Mouse (Mus musculus) gastrocnemius, adult 18-20 months (tissue): ENCODE data around the gene Hspb9. TPM values are rescaled to one million over a fixed set of nuclear protein-coding genes. Genes with fewer than 3 reads are reported as not detected.

ENCODE experiments used
- DNase-seq: peaks from one replicate; pipeline ENCODE4 v3.0.0; 2021; ENCODE audit warnings: low spot score
- total RNA-seq, 2 experiments: library from RNA; stranded (reverse); gene quantifications; 2 replicates each; pipeline ENCODE4 v1.2.3; 2021

Gene Hspb9
- total RNA-seq, 2 experiments from 2014 or later = not detected

DNA sequence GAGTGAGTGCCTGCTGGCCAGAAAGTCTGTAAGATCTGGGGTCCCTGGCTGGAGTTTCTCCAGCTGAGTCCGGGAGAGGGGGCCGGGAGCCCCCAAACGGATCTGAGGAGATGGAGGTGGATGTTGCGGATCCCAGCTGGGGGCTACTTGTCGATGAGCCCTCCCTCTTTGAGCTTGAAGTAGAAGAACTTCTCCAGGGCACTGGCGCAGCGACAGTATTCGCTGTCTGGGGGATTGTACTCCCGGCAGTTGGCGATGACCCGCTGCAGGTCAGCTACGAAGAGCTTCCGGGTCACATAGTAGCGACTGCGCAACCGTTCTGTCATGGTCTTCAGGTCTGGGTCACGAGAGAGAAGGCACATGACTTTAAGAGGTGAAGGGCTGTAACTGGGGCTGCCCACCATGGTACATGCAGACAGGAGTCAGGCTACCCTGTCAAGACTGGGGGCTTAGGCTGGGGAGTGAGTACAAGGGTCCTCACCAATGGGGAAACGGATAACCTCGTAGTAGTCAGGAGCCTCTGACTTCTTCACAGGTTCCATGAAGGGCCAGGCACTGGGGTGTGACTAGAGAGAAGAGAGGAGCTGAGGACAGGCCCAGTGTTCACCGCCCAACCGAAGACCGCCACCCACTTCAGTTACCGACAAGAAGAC is 8.4 kb upstream of the Hspb9 start:
- no peak for DNase-seq

DNA sequence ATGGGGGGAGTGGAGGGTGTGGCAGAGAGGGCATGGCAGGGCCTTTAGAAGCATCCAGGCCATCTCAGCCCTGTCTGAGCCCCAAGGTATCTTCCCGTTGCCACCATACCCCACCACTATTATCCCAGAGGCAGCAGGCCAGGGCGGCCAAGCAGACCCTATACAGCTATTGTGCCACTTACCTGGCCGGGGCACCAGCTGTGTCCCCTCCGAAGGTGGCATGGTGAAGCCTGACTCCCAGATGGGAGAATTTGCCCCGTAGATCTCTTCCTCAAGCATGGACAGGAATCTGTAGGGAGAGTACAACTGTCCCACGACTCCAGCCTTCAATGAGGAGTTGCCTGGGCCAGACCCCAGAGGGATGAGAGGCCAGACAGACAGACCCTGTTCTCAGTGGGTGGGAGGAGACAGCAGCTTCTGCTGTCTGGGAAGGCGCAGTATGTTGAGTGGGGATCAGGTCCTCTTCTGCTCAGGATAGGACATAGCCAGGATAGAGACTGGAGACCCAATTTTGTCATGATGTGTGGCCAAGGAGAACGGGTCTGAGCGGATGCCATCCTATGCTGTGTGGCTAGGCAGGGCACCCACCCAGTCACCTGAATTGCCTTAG is 4.3 kb upstream of the Hspb9 start:
- DNase-seq = no peak

DNA sequence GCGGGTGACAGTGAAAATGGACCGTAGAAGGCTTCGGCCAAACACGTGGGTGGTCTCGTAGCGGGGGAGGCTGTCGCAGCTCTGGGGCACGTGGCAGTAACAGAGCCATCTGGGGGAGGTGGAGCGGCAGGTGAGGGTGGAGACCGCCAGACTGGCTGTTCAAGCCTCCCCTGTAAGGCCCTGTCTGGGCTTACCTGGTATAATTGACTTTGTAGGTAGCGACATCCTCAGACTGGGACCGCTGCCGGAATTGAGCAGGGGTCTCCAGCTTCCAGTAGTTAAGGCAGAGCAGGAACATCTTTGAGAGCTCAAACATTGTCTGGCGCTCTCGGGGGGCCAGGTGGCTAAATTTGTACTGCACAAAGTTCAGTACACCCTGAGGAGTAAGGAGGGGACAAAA is 3.1 kb upstream of the Hspb9 start:
- DNase-seq = no peak

DNA sequence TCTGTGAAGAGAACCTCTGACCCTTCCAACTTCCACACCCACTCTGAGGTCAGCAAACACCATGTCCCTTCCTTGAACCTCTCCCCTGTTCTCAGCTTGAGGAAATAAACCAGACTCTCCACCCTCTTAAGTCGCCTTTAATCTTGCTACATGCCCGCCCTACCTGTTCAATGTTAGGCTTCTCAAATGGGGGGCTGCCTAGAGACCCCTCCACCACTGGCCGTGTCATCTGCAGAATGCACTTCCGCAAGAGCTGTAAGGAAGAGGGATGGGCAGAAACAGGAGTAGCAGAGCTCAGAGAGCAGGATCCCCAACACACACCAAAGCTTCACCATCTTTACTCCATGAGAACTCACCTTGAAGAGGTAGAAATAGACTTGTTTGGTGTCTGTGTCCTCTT is 2.7 kb upstream of the Hspb9 start:
- DNase-seq = no peak

DNA sequence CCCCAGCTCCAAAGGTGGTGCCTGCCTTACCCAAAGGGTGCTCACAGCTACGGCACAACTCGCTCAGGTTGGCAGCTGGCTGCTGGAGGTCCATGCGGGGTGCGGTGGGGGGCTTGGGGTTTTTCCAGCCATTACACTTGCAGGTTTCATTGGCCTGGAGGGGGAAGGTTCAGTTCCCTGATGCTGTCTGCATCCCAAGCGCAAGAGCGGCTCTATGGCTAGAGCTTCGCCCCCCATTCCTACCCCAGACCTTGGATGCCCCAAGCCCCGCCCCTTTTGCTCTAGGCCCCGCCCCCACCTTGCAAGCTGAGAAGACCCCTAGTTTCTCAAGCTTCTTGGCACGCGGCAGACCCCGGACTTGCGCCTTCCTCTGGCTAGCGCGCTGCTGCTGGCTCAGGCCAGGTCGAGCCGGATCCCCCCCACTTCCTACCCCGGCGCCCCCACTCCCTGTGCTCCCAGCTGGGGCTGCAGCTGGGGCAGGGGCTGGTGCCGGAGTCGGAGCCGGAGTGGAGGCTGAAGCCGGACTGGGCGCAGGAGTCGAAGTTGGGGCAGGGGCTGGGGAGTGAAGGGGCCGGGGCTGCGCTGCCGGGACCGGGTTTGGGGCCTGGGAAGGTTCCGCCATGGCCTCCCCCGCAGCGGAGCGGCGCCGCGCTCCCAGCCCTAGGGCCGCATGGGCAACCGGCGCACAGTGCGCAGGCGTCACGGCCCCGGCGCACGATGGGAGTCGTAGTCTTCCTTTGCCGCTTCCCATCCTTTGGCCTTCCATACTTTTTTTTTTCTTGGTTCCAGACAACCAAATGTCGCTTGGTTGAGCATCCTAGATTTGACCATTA is 1.7 kb upstream of the Hspb9 start, which contains the start of gene Kat2a:
Gene Kat2a (minus strand): TSS at position 683 of the 833 bp plus-strand sequence.
- DNase-seq = peak; percentile 76

DNA sequence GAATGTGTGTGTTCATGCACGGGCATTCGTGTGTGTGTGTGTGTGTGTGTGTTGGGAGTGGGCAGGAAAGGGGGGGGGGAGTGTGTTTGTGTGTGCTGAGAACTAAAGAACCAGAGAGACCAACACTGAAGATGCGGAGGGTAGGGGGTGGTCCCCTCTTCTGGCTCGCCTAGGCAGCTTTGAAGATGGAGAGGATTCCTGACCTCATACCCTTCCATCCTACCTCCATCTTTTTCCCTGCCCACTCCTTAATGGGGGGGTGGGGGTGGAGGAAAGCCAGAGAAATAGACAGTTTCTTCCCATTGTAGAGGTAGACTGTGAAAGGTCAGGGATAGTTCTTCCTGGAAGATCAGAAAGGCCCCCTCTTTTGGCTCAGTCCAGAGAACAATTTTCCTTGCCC is 476 bp upstream of the Hspb9 start:
- DNase-seq = no peak

DNA sequence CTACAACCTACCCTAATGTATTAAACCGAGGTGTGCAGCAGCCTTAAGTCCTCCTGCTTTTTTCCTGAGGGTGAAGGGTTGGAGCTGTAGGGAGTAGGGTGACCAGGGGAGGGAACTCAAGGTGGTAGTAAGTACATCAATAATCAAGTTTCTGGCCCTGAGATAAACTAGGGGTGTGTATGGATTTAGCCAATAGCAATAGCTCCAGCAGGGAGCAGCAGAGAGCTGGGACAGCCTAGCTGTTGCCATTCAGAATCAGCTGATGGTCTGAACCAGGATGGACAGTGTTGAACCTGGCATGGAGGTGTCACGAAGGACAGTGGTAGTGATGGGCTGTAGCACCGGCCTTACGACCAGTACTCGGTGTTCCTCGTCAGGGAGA is 875 bp downstream of the Hspb9 start:
- DNase-seq = peak; percentile 83

DNA sequence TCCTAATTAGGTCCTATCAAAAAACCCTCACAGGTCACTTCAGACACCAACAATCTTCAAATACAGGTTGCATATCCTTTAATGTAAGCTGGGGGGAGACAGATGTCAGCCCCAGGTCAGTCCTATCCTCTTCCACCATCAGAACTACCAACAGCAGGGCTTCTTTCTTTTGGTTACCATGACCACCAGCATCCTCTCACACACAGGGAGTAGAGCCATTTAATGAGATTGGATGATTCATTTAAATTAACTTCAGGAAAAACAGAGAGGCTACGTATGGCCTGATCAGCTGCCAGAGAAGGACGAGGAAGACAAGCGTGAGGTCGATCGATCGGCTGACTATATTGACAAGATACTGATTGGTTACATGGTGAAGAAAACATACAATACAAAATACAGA is 1.3 kb downstream of the Hspb9 start:
- DNase-seq = no peak

DNA sequence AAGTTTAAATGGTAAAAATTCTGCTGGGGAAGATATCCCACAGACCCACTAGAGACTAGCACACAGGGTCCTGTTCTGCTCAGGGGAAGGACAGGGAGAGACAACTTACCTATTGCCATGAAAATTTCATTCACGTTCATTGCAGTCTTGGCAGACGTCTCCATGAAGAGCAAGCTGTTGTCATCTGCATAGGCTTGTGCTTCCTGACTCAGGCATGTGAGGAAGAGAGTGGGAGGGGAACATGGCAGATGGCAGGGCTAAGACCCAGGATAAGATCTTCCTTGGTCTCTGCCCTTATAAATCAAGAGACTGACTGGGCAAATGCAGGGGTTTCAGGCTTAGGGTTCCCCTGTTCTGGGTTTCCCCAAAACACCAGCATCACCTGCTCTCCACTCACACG is 3.0 kb downstream of the Hspb9 start:
- no peak for DNase-seq

DNA sequence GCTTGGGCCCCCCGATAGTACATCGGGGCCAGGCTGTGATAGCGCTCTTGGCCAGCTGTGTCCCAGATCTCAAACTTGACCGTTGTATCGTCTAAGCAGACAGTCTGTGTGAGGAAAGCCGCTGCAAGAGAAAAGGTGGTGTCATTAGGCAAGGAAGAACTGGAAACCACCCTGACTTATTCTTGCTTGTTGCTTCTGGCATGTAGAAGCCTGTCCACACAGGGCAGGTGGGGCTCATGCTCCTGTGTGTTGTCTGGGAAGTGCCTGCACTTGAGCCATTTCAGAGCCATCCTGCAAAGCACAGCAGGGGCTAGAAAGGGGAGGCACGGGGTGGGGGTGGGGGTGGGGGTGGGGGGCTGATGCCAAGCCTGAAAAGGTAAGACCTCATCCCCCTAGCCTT is 4.8 kb downstream of the Hspb9 start:
- DNase-seq = no peak

DNA sequence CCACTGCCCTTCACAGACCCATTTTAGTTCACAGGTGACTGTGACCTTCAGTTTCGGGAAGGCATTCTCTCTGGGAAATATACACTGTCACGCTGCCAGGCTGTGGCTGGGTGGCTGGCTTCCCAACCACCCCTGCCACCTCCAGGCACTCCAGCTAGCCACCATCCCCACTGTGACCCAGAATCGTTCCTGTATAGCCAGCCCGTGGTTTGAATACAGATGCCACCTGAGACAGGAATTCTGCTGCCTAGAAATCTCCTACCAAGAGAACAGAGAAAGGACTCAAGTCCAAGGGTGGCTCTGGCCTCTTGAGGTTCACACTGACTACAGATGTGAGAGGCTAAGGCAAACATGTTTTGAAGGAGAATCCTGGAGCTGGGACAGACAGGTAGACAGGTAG is 5.2 kb downstream of the Hspb9 start:
- no peak for DNase-seq

DNA sequence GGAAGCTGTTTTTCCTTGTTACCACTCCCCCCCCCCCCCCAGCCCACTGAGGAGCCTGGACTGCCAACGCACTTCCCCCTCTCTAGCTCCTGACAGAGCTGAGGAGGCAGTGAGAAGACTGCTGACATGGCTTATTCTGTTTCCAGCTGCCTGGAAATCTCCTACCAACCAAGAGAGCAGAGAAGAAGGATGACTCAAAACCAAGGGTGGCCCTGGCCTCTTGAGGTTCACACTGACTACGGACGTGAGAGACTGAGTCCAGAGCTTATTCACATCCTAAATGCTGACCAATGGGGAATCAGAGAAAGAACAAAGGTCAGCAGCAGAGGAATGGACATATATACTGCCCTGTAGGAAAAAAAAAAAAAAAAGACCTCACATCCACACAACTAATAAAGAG is 5.7 kb downstream of the Hspb9 start:
- no peak for DNase-seq

DNA sequence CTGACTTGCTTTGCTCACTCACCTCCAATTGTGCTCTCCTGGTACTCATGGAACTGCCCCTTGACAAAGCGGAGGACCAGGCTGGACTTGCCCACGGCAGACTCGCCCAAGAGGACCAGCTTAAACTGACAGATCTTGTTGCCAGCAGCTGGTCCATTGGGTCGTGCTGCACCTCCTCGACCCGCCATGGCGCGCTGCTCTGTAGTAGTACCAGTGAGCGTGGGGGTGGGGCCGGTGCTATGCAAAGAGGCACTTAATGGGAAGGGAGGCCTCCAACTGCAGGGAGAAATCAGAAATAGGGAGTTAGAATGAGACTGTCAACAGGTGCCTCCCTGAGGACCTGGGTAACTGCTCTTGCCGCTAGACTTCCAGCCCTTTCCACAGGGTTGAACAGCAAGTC is 6.2 kb downstream of the Hspb9 start:
- DNase-seq = no peak

DNA sequence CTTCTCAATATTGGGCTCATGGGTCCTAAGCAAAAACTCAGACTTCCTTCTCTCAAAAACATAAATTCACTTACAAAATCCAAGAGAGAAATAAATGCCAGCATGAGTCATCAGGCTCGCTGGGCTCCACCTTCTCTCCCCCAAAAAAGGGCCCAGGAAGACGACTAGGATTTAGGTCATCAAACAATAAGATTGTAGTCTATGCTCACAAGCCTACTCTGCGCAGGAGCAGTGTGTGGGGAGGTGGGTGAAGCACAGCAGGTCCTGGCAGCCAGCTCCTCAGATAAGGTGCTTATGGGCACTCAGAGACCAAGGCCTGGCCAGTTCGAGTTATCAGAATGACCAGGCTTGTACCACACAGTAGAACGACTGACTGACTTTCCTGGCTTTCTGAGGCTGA is 6.7 kb downstream of the Hspb9 start:
- DNase-seq = no peak

DNA sequence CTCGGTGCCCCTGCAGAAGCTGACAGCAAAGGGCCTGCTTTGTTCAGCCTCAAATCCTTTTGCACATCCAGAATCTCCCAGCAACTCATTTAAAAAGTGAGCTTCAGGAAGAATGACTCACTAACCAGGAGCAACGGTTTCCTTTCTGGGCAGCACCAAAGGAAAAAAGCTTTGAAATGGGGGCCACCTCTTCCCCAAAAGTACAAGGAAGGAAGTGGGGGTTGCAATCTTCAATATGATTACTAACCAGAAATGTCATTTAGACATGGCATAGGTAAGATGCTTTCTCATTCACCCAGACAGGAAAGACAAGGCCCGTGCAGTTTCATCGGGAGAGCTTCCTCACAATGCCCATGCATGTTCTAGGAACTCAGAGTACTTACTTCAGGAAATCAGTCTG is 7.6 kb downstream of the Hspb9 start:
- DNase-seq = no peak

DNA sequence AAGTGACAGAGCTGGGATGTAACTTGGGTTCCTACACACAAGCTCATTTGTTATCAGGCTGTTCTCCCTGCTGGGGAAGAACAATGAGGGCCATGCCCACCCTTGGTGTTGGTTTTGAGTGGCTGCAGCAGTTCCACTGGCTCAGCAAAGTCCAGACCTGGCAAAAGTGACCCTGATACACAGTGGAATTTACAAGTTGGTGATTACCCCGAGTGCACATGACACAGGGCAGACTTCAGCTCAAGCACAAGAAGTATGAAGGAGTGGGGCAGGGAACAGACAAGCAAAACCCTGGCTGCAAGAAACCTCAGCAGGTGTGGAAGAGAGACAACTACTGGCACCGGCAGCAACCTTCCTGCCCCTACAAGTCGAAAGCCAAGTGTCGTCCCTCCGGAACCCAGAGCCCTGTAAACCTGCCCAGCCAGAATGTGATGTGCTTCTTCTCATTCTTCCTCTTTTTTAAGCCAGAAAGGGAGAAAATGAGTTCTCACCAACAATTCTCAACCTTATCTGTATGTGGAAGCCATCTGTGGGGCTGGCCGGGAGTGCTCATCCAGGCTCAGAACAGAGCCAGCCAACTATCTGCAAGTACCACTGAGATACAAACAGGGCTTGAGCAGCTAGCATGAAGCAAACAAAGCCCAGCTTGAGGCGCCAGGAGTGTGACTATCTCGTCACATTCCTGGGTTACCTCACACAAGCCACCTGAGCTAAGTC is 8.3 kb downstream of the Hspb9 start:
- DNase-seq = no peak

DNA sequence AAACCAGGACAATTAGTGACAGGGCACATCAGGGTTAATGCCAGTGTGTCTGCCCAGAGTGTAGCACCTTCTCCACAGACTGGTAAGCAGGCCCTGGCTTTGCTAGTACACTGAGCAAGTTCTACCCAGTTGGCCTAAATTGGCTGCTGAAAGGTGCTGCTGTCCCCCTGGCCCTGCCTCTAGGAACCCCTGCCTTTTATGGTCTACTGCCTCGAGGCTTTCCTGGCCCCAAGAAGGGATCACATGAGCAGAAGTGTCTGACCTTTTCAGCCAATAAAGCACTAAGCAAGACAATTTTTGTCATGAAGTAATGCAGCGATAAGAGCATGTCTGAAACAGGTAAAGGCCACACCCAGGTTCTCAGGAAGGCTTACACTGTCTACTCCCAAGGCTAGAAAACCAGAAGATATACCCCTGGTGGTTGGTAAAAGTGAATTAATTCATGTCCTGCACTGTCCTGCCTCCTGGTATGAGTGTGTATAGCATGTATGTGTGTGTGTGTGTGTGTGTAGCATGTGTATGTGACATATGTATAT is 8.9 kb downstream of the Hspb9 start:
- DNase-seq = no peak

DNA sequence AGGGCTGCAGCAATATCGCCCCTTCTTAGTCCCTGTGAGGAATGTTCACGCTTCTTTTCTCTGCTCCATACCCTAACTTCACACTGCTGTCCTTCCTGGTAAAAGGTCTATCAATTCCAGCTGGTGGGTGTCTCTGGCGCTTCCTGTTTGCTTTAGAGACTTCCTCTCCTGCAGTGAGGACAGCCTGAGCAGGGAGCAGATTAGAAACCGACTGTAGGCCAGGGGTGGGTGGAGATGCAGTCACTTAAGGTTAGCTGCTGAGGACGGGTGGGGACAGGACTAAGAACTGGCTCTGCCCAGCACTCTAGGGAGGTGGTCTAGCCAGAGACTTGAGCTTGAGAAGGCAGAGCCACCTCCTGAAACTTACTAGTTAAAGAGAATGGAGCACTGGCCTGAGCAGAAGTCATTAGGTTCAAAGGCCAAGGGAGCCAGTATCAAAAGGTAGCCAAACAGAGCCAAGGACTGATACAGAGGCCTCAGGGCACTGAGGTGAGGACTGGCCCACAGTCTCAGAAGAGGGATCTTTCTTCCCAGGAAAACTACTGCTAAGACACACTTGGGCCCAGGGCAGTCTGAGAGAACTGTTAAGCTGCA is 11.4 kb downstream of the Hspb9 start:
- DNase-seq = no peak

DNA sequence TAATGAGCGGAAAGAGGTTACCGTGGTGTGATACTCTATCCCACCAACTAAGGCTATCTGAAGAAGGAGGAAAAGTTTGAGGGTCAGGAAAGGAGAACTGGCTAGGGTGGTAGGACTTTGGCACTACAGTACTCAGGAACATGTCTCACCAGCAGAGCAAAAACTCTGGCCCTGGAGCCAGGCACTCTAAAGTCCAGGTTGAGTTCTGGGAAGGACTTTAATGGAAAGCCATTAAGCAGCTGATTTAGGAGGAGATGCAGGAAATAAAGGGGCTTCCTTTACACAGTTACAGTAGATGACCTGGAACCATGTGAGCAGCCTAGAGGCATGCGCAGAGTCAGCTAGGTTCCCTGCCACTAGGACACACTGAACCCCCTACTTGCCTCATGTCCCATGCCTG is 13.6 kb downstream of the Hspb9 start:
- no peak for DNase-seq

DNA sequence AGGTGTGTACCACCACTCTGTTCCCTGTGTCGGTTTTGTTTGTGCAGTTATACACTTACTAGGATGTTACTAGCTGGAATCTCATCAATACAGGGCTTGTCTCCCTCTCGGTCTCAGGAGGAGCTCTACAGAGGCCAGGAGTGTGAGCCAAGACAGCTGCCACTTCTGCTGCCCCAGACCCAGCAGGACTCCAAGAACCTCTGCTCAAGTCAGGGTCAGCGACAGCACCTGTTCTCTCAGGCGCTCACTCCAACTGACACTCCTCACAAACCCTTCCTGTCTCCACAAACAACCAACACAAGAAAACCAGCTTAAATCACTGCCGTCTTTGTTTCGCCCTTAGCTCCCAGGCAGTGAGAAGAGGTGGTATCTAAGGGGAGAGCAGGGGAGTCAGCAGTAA is 15.0 kb downstream of the Hspb9 start:
- DNase-seq = no peak

DNA sequence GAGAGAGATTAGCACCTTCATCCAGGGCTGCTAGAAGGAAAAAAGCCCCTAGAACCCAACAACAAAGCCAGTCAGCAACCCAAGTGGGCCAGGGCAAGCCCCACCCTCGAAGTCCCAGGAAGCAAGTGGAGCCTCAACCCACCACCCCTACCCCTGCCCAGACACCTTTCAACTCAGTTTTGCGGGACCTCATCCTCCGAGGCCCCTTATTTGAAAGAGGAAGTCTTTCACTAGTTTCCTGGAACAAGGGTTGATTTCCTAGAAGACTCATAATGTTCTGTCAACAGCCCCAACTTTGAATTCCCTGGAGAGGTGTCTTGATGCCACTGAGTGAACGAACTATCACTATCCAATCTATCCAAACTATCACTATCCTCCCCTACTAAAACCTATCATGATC is 16.3 kb downstream of the Hspb9 start:
- DNase-seq = no peak
